Mouse (Mus musculus): ENCODE results near the gene Pdzrn3. TPM values are rescaled to one million over a fixed set of nuclear protein-coding genes. Genes with fewer than 3 reads are reported as not detected.

Pdzrn3 gene
- polyA plus RNA-seq, 1 experiment from 2014 or later = 10.8 TPM

DNA sequence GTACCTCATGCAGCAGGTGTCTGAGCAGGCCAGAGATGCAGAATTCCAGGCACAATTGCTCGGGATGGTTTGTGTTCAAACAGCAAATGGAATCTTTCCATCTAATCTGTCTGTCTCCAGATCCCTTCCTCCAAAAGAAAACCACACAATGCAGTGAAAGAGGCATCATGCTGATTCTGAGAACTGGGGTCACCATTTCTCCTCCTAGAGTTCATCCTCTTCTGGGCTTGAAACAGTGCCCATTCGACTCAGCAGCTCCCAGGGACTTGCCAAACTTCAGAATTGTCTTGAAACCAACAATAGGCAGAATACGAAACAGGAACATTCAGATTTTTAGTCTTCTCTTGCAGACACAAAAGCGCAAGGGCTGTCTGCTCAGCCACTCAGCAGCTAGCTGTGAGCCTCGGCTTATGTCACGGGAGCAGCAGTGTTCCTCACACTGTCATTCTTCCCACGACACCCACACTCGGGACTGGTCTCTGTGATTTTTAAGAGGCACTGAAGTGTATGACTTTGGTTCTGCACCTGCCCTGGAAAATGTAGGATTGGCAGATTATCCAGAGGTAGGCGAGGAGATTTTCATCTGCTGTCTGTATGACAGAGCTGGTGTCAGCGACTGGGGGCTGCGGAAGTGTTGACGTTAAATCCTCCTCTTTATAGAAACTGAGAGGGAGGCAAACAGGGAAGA, 125.6 kb downstream of the Pdzrn3 start:
- Histone ChIP-seq H3K27me3 (peaks cover 4% of the 10 kb centered on the region; the same call in 1 of the 2 replicates), H3K4me2 (no peak overlapping the region), H3K9ac (replicated peaks) (no peak overlapping the region), H3K9me3 (no peaks in the 10 kb centered on the region), H3K4me1 (replicated peaks) (peaks cover 57% of the 10 kb centered on the region), H3K4me3 (replicated peaks) (no peak overlapping the region), H3K27ac (no peak overlapping the region), H3K36me3 (no peaks in the 10 kb centered on the region)
- no peak for ATAC-seq (ENCODE audit: insufficient number of reproducible peaks, insufficient read depth, low FRiP score, low TSS enrichment, low read depth)
- WGBS = 73% methylated on average over 12 of the region's 12 CpGs

GRCm38 (mm10) chr6:101251160-101251559, 126.5 kb downstream of the Pdzrn3 start:
- Histone ChIP-seq H3K4me3 (replicated peaks) (no peak overlapping the region), H3K27me3 (peaks cover 4% of the 10 kb centered on the region; the same call in 1 of the 2 replicates), H3K9me3 (no peaks in the 10 kb centered on the region), H3K9ac (replicated peaks) (no peak overlapping the region), H3K27ac (peak overlapping the region; percentile 84), H3K36me3 (no peaks in the 10 kb centered on the region), H3K4me1 (replicated peaks) (peaks cover 54% of the 10 kb centered on the region), H3K4me2 (no peak overlapping the region)
- ATAC-seq (ENCODE audit: insufficient number of reproducible peaks, insufficient read depth, low FRiP score, low TSS enrichment, low read depth) = peak; percentile 87
- WGBS = 19% methylated on average over 5 of the region's 5 CpGs

- WGBS = 84% methylated on average over 4 of the region's 4 CpGs
- Histone ChIP-seq H3K27ac (no peak overlapping the region), H3K9me3 (no peaks in the 10 kb centered on the region), H3K9ac (replicated peaks) (no peak overlapping the region), H3K4me2 (no peak overlapping the region), H3K27me3 (peaks cover 4% of the 10 kb centered on the region; the same call in 1 of the 2 replicates), H3K4me1 (replicated peaks) (peaks cover 17% of the 10 kb centered on the region), H3K36me3 (no peaks in the 10 kb centered on the region), H3K4me3 (replicated peaks) (no peak overlapping the region)
- no peak for ATAC-seq (ENCODE audit: insufficient number of reproducible peaks, insufficient read depth, low FRiP score, low TSS enrichment, low read depth)
Observed at GRCm38 (mm10) chr6:101246137-101246536, 131.6 kb downstream of the Pdzrn3 start.

DNA sequence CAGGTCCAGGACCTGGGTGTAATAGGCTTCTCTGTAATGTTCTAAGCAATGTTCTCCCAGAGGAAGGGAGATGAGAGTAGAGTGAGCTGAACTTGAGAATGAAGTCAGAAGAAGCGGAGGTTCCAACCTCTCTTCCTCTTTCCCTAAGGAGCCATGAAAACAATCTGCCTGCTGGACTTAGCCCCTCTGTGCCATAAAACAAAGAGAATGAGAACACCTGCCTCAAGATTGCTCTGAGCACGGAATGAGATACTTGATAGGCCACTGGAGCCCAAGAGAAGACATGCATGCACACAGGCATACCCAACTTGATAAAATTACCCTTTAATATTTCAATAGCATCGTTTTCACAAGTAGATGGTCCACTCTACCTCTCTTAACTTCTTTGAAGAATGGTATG, 133.3 kb downstream of the Pdzrn3 start:
- Histone ChIP-seq H3K4me3 (replicated peaks) (no peak overlapping the region), H3K36me3 (no peaks in the 10 kb centered on the region), H3K9ac (replicated peaks) (no peak overlapping the region), H3K4me2 (no peak overlapping the region), H3K27ac (no peak overlapping the region), H3K27me3 (peaks cover 4% of the 10 kb centered on the region; the same call in 1 of the 2 replicates), H3K9me3 (no peaks in the 10 kb centered on the region), H3K4me1 (replicated peaks) (peaks cover 5% of the 10 kb centered on the region; the same call in 1 of the 2 replicates)
- ATAC-seq (ENCODE audit: insufficient number of reproducible peaks, insufficient read depth, low FRiP score, low TSS enrichment, low read depth) = no peak
- WGBS = 85% methylated on average over 3 of the region's 3 CpGs

GRCm38 (mm10) chr6:101243189-101243815, 134.4 kb downstream of the Pdzrn3 start:
- Histone ChIP-seq H3K4me2 (no peak overlapping the region), H3K9me3 (no peaks in the 10 kb centered on the region), H3K4me1 (replicated peaks) (0 out of 2 replicates have a peak, but pooled peaks cover 5% of the 10 kb centered on the region), H3K9ac (replicated peaks) (no peak overlapping the region), H3K36me3 (no peaks in the 10 kb centered on the region), H3K27me3 (peaks cover 3% of the 10 kb centered on the region; the same call in 1 of the 2 replicates), H3K27ac (no peak overlapping the region), H3K4me3 (replicated peaks) (no peak overlapping the region)
- WGBS = 85% methylated on average over 7 of the region's 7 CpGs
- ATAC-seq (ENCODE audit: insufficient number of reproducible peaks, insufficient read depth, low FRiP score, low TSS enrichment, low read depth) = no peak

DNA sequence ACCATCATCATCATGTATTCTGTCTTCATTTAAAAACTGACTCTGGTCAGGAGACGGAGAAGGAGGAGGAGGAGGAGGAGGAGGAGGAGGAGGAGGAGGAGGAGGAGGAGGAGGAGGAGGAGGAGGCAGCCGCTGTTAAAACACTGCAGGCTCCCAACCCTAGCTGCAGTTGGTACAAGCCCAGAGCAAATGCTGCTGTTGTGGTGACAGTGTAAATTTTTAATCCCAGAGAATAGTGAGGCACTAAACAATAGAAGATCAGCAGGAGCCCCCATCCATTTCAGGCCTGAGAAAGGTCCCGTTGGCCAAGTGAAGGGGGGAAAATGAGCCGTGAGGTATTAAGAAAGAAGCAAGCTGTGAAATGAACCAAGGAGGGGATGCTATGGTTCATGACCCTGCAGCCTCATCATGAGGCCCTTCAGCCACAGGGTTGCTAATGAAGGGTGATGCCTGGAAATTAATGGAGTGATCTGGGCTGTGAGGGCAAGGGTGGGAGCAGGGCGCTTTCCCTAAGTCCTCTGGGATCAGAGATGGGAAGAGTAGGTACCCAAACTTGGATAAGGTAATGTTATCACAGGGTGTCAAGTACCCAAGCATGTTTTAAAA, 141.0 kb downstream of the Pdzrn3 start:
- Histone ChIP-seq H3K9me3 (no peaks in the 10 kb centered on the region), H3K4me2 (no peak overlapping the region), H3K4me3 (replicated peaks) (no peak overlapping the region), H3K4me1 (replicated peaks) (peaks cover 15% of the 10 kb centered on the region), H3K27ac (no peak overlapping the region), H3K36me3 (no peaks in the 10 kb centered on the region), H3K27me3 (0 out of 2 replicates have a peak, but pooled peaks cover 2% of the 10 kb centered on the region), H3K9ac (replicated peaks) (no peak overlapping the region)
- no peak for ATAC-seq (ENCODE audit: insufficient number of reproducible peaks, insufficient read depth, low FRiP score, low TSS enrichment, low read depth)
- WGBS = 39% methylated on average over 4 of the region's 5 CpGs

DNA sequence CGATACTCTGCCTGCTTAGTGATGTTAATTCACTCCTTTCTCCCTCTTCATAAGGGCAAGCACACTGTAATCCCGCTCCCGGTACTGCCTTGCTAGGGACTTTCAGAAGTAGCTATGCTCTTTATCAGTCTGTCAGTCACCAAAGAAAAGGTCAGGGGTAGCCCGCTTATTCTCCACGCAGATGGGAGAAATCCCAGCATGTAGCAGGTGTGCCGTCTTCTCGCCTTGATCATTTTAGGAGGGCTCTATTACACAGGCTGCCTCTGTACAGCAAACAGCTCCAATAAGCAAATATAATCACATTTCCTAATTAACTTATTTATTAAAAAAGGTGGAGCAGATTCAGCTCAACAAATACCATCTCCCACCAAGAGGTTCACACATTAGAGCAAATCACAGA, 141.5 kb downstream of the Pdzrn3 start:
- H3K4me1 ChIP-seq (replicated peaks) = peaks cover 15% of the 10 kb centered on the region
- 0 out of 2 replicates have a peak, but pooled peaks cover 2% of the 10 kb centered on the region for H3K27me3 ChIP-seq
- no peak overlapping the region for H3K27ac ChIP-seq
- ATAC-seq (ENCODE audit: insufficient number of reproducible peaks, insufficient read depth, low FRiP score, low TSS enrichment, low read depth) = no peak
- no peaks in the 10 kb centered on the region for H3K9me3 ChIP-seq
- no peak overlapping the region for H3K4me3 ChIP-seq (replicated peaks)
- no peaks in the 10 kb centered on the region for H3K36me3 ChIP-seq
- H3K4me2 ChIP-seq = no peak overlapping the region
- no peak overlapping the region for H3K9ac ChIP-seq (replicated peaks)
- 79% methylated on average over 7 of the region's 7 CpGs for WGBS

DNA sequence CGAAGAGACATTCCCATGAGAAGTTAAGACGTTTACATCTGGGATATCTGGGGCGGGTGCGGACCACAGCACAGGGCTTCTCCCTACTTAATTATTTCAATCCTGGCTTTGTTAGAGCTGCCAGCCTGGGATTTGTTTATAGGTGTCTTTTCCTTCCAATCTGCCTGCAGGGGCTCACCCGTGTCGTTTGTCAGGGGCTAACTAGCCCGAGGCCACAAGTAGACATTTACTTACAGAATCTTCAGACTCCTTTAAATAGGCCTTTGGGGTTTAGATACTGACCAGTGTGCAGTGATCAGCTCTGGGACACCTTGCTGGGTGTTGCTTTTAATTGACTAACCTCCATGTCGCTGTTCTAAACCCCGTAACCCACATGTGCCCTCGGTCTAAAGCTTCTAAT, 143.3 kb downstream of the Pdzrn3 start:
- Histone ChIP-seq H3K4me2 (no peak overlapping the region), H3K9me3 (no peaks in the 10 kb centered on the region), H3K4me1 (replicated peaks) (peaks cover 15% of the 10 kb centered on the region), H3K27ac (no peak overlapping the region), H3K4me3 (replicated peaks) (no peak overlapping the region), H3K27me3 (0 out of 2 replicates have a peak, but pooled peaks cover 2% of the 10 kb centered on the region), H3K36me3 (no peaks in the 10 kb centered on the region), H3K9ac (replicated peaks) (no peak overlapping the region)
- ATAC-seq (ENCODE audit: insufficient number of reproducible peaks, insufficient read depth, low FRiP score, low TSS enrichment, low read depth) = no peak
- 20% methylated on average over 10 of the region's 10 CpGs for WGBS

DNA sequence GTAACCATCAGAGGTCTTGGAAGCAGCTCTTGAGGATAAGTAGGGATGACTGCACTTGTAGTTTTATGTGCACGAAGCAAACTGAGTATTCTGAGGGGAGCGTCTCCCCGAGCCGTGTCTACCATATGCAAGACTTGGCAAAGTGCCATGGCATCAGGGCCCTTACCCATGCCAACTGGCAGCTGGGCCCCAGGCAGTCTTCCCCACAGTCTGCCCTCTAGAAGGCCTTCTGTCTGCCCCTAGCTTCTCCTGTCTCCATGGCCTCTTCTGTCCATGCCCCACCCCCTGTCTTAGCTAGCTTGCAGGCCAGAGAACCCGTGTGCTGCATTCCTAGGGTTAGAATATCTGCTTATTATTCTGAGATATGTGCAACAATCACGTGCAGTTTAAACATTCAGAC, 144.0 kb downstream of the Pdzrn3 start:
- 0 out of 2 replicates have a peak, but pooled peaks cover 2% of the 10 kb centered on the region for H3K27me3 ChIP-seq
- no peak overlapping the region for H3K4me2 ChIP-seq
- H3K9ac ChIP-seq (replicated peaks) = no peak overlapping the region
- ATAC-seq (ENCODE audit: insufficient number of reproducible peaks, insufficient read depth, low FRiP score, low TSS enrichment, low read depth) = no peak
- H3K9me3 ChIP-seq = no peaks in the 10 kb centered on the region
- no peak overlapping the region for H3K4me3 ChIP-seq (replicated peaks)
- H3K36me3 ChIP-seq = no peaks in the 10 kb centered on the region
- WGBS = 74% methylated on average over 6 of the region's 6 CpGs
- H3K27ac ChIP-seq = no peak overlapping the region
- peaks cover 19% of the 10 kb centered on the region for H3K4me1 ChIP-seq (replicated peaks)

GRCm38 (mm10) chr6:101227294-101227855, 150.3 kb downstream of the Pdzrn3 start:
- H3K9ac ChIP-seq (replicated peaks) = no peak overlapping the region
- 49% methylated on average over 8 of the region's 8 CpGs for WGBS
- peaks cover 15% of the 10 kb centered on the region; the same call in 1 of the 2 replicates for H3K4me1 ChIP-seq (replicated peaks)
- H3K4me3 ChIP-seq (replicated peaks) = no peak overlapping the region
- H3K36me3 ChIP-seq = no peaks in the 10 kb centered on the region
- H3K27me3 ChIP-seq = no peaks in the 10 kb centered on the region
- H3K4me2 ChIP-seq = no peak overlapping the region
- ATAC-seq (ENCODE audit: insufficient number of reproducible peaks, insufficient read depth, low FRiP score, low TSS enrichment, low read depth) = no peak
- H3K9me3 ChIP-seq = no peaks in the 10 kb centered on the region
- H3K27ac ChIP-seq = no peak overlapping the region

DNA sequence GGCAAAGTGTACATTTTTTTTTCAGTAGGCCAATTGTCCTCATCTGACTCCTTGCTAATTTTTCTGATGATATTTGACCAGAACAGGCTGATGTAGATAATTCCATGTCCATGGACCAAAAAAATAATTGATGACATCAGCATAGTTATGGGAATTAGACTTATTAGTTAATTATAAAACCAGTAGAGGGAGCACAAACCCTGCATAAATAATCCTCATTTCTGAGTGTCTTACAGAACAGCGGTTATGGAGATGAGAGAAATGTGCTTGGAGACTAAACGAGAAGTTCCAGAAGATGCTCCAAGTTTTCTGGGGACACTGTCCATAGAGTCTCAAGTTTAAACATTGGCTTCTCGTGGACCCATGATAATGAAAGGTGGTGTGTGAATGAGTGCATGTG, 157.4 kb downstream of the Pdzrn3 start:
- no peak overlapping the region for H3K27ac ChIP-seq
- H3K4me2 ChIP-seq = no peak overlapping the region
- no peaks in the 10 kb centered on the region for H3K27me3 ChIP-seq
- H3K9ac ChIP-seq (replicated peaks) = no peak overlapping the region
- WGBS = 83% methylated on average over 3 of the region's 3 CpGs
- H3K36me3 ChIP-seq = no peaks in the 10 kb centered on the region
- no peak for ATAC-seq (ENCODE audit: insufficient number of reproducible peaks, insufficient read depth, low FRiP score, low TSS enrichment, low read depth)
- no peaks in the 10 kb centered on the region for H3K9me3 ChIP-seq
- H3K4me1 ChIP-seq (replicated peaks) = peaks cover 6% of the 10 kb centered on the region; the same call in 1 of the 2 replicates
- no peak overlapping the region for H3K4me3 ChIP-seq (replicated peaks)

Measured in limb, embryonic 12.5 days (tissue).